Mouse (Mus musculus) myocyte (in vitro differentiated cells): ENCODE measurements at regions not wholly inside any gene's neighbourhood (a gene's known extent, or its start where the extent isn't known, plus 50 kb on each side); places are given as distances from the start of the nearest gene placed in this dataset.
A peak's percentile ranks its signal among the peaks of the same experiment; 100 is the strongest.

Experiments used
- H3K27me3 ChIP-seq: one replicate; pipeline ENCODE4 v1.6.1; 2011; ENCODE audit not compliant: control insufficient read depth, insufficient read depth, insufficient read length
- H3K36me3 ChIP-seq: one replicate; pipeline ENCODE4 v1.6.1; 2011; ENCODE audit not compliant: control insufficient read depth, insufficient read depth
- H3K4me2 ChIP-seq: one replicate; pipeline ENCODE4 v1.6.1; 2011; ENCODE audit warnings: low read depth, control low read depth
- H3K4me3 ChIP-seq: one replicate; pipeline ENCODE4 v1.5.1; 2011; ENCODE audit warnings: mild to moderate bottlenecking, control low read depth, moderate library complexity
- H3K79me2 ChIP-seq: one replicate; pipeline ENCODE4 v1.6.1; 2011; ENCODE audit not compliant: control insufficient read depth, insufficient read depth
- H3ac ChIP-seq: one replicate; pipeline ENCODE4 v1.6.1; 2011; ENCODE audit not compliant: control insufficient read depth, insufficient read length
- CEBPB ChIP-seq: IDR thresholded peaks from 2 replicates; pipeline ENCODE4 v1.6.1; 2011; ENCODE audit warnings: mild to moderate bottlenecking, moderate library complexity; ENCODE audit not compliant: poor library complexity, insufficient read depth, severe bottlenecking
- E2F4 ChIP-seq: IDR thresholded peaks from one replicate; pipeline ENCODE4 v1.6.1; 2011; ENCODE audit warnings: mild to moderate bottlenecking, control low read depth, moderate library complexity; ENCODE audit not compliant: insufficient read depth
- MYOD1 ChIP-seq, 3 experiments: IDR thresholded peaks; one replicate each; pipeline ENCODE4 v1.6.1; 2011; ENCODE audit warnings: control low read depth in 2 of 3, low read depth in 2 of 3, mild to moderate bottlenecking in 2 of 3, moderate library complexity in 1 of 3; ENCODE audit not compliant: insufficient read length in 2 of 3, control insufficient read depth in 1 of 3
- MYOG ChIP-seq, 3 experiments: IDR thresholded peaks; one replicate each; pipeline ENCODE4 v1.6.1; 2011; ENCODE audit warnings: control low read depth in 2 of 3, low read depth in 2 of 3, mild to moderate bottlenecking in 2 of 3; ENCODE audit not compliant: insufficient read length in 2 of 3, control insufficient read depth in 1 of 3, insufficient read depth in 1 of 3
- POLR2A ChIP-seq: IDR thresholded peaks from one replicate; pipeline ENCODE4 v1.6.1; 2011; ENCODE audit warnings: low read depth, mild to moderate bottlenecking, control low read depth, moderate library complexity; ENCODE audit not compliant: insufficient read length
- POLR2AphosphoS2 ChIP-seq: IDR thresholded peaks from one replicate; pipeline ENCODE4 v1.6.1; 2011; ENCODE audit warnings: low read depth, control low read depth; ENCODE audit not compliant: insufficient read length
- REST ChIP-seq: IDR thresholded peaks from one replicate; pipeline ENCODE4 v1.6.1; 2011; ENCODE audit warnings: mild to moderate bottlenecking, control low read depth, moderate library complexity; ENCODE audit not compliant: insufficient read depth, insufficient read length
- SRF ChIP-seq: IDR thresholded peaks from one replicate; pipeline ENCODE4 v1.6.1; 2011; ENCODE audit warnings: low read depth; ENCODE audit not compliant: control insufficient read depth, insufficient read length
- TCF12 ChIP-seq: IDR thresholded peaks from one replicate; pipeline ENCODE4 v1.6.1; 2011; ENCODE audit warnings: mild to moderate bottlenecking, control low read depth; ENCODE audit not compliant: poor library complexity, insufficient read depth, severe bottlenecking
- TCF3 ChIP-seq: IDR thresholded peaks from one replicate; pipeline ENCODE4 v1.6.1; 2011; ENCODE audit warnings: low read depth, control low read depth; ENCODE audit not compliant: insufficient read length
- USF1 ChIP-seq: IDR thresholded peaks from one replicate; pipeline ENCODE4 v1.6.1; 2011; ENCODE audit warnings: low read depth, mild to moderate bottlenecking, control low read depth, moderate library complexity

GRCm38 (mm10) chr3:52607379-52608085, 339.4 kb downstream of the Foxo1 start:
- Histone ChIP-seq H3ac (no peak overlapping the region), H3K4me3 (no peak overlapping the region), H3K27me3 (no peaks in the 10 kb centered on the region), H3K4me2 (peak overlapping the region; percentile 63), H3K36me3 (no peaks in the 10 kb centered on the region), H3K79me2 (no peaks in the 10 kb centered on the region)
- TF ChIP-seq SRF (no peak), USF1 (peak; percentile 69), MYOD1 (IDR thresholded peaks at IDR 0.05; ENCODE audit: control insufficient read depth in 1 of 3, insufficient read length in 2 of 3, low read depth in 2 of 3) (peak in 1 of 3 experiments; percentile 38)

- H3K79me2 ChIP-seq, result no peaks in the 10 kb centered on the region
- TF ChIP-seq TCF12 (peak; percentile 78), MYOG (IDR thresholded peaks at IDR 0.05; ENCODE audit: control insufficient read depth in 1 of 3, insufficient read depth in 1 of 3, insufficient read length in 2 of 3, low read depth in 2 of 3) (peak; percentile 68 to 97 (median 79)), MYOD1 (IDR thresholded peaks at IDR 0.05; ENCODE audit: control insufficient read depth in 1 of 3, insufficient read length in 2 of 3, low read depth in 2 of 3) (peak; percentile 8 to 93 (median 90)), USF1 (no peak)
- no peak overlapping the region for H3K4me3 ChIP-seq
- H3ac ChIP-seq, result no peak overlapping the region
- no peak overlapping the region for H3K4me2 ChIP-seq
- H3K27me3 ChIP-seq, result no peaks in the 10 kb centered on the region
- no peaks in the 10 kb centered on the region for H3K36me3 ChIP-seq
These were observed 337.2 kb downstream of the Foxo1 start for GRCm38 (mm10) chr3:52605261-52605771.

DNA sequence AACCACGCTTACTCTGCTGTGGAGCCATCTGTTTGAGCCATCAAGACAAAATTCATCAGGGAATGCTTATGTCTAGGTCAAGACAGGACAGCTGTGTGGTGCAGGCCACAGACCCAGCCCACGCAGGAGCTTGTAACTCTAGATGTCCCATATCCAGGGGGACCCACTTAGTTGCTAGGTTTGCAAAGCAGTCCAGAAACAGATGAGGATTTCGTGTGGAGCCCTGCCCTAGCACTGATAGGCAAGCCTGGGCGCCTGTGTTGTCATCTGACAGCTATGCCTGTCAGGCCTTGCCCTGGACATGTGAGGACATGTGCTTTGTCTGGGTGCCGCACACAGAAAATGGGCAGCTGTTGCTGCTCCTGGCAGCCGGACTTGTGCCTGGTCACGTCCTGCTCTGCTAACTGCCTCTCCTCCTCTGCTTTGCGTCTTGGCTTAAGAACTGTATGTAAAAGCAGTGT, 335.1 kb downstream of the Foxo1 start:
- Histone ChIP-seq H3K4me3 (no peak overlapping the region), H3ac (no peak overlapping the region), H3K27me3 (no peaks in the 10 kb centered on the region), H3K79me2 (no peaks in the 10 kb centered on the region), H3K36me3 (no peaks in the 10 kb centered on the region), H3K4me2 (peak overlapping the region; percentile 71)
- peak; percentile 96 for TF ChIP-seq TCF3
- TF ChIP-seq MYOG (IDR thresholded peaks at IDR 0.05; ENCODE audit: control insufficient read depth in 1 of 3, insufficient read depth in 1 of 3, insufficient read length in 2 of 3, low read depth in 2 of 3), result peak; percentile 83 to 98 (median 95)
- TF ChIP-seq CEBPB, result no peak
- peak; percentile 51 for TF ChIP-seq POLR2A
- no peak for TF ChIP-seq SRF
- TF ChIP-seq MYOD1 (IDR thresholded peaks at IDR 0.05; ENCODE audit: control insufficient read depth in 1 of 3, insufficient read length in 2 of 3, low read depth in 2 of 3), result peak; percentile 91 to 98 (median 97)
- TF ChIP-seq TCF12, result peak; percentile 92
- no peak for TF ChIP-seq REST

- Histone ChIP-seq H3K27me3 (no peaks in the 10 kb centered on the region), H3K36me3 (no peaks in the 10 kb centered on the region), H3K4me3 (peak overlapping the region; percentile 15), H3ac (no peak overlapping the region), H3K4me2 (peak overlapping the region; percentile 87), H3K79me2 (no peaks in the 10 kb centered on the region)
- TF ChIP-seq CEBPB, result peak; percentile 94
- no peak for TF ChIP-seq TCF12
These were observed 333.0 kb downstream of the Foxo1 start for GRCm38 (mm10) chr3:52601011-52601745.

GRCm38 (mm10) chr3:52600581-52600980, 332.4 kb downstream of the Foxo1 start:
- peak overlapping the region; percentile 87 for H3K4me2 ChIP-seq
- no peaks in the 10 kb centered on the region for H3K79me2 ChIP-seq
- H3K27me3 ChIP-seq, result no peaks in the 10 kb centered on the region
- no peaks in the 10 kb centered on the region for H3K36me3 ChIP-seq
- H3ac ChIP-seq, result no peak overlapping the region
- peak overlapping the region; percentile 15 for H3K4me3 ChIP-seq
- TF ChIP-seq TCF12 (no peak), TCF3 (no peak), POLR2AphosphoS2 (no peak)

DNA sequence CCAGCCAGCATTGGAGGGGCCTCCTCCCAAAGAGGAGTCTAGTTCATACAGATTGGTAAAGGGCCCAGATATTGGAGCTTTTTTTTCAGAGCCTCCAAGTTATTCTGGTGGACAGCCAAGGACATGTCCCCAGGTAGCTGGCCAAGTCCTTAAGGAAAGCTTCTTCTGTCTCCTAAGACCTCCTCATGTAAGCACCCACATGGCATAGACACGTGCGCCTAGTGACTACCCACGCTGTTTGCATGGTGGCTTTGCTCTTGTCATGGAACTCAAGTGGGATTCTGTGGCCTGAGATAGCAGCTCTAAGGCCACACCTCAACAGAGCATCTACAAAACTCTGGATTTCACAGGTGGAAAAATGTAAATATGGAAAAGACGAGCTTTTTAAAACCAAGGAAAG, 332.0 kb downstream of the Foxo1 start:
- Histone ChIP-seq H3ac (no peak overlapping the region), H3K36me3 (no peaks in the 10 kb centered on the region), H3K4me2 (no peak overlapping the region), H3K4me3 (no peak overlapping the region), H3K27me3 (no peaks in the 10 kb centered on the region), H3K79me2 (no peaks in the 10 kb centered on the region)
- no peak for TF ChIP-seq E2F4
- no peak for TF ChIP-seq POLR2AphosphoS2
